Mouse (Mus musculus): ENCODE results near the gene Plppr3.
"Not testable (repeated sequence)": the region's sequence is repeated elsewhere in the genome, so short reads cannot be mapped to it uniquely, and the experiment has no call there.

Plppr3 gene

DNA sequence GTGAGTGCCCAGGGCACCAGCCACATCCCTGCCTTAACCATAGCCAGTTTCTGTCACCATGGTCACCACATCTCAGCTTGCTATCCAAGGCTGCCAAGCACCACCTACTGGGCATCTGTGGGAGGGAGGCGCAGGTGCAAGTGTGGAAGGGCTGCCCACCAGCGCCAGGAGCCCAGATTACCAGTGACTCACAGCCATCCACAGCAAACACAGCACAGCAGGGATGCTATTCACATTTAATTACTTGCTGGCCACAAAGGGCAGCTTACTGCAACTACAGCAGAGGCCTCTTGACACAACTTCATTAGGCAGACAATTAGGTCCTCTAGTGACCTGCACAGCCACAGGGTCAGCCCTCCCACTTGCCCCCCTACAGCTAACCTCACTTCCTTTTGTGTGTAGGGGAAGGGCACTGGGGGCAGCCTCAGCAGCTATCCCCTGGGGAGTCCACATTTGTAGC is 26.5 kb upstream of the Plppr3 start:
- DNase-seq (ENCODE audit: low read depth, low spot score): peak; percentile 33

GRCm38 (mm10) chr10:79897316-79898245 is 23.1 kb upstream of the Plppr3 start:
- DNase-seq (ENCODE audit: low read depth, low spot score): no peak

DNA sequence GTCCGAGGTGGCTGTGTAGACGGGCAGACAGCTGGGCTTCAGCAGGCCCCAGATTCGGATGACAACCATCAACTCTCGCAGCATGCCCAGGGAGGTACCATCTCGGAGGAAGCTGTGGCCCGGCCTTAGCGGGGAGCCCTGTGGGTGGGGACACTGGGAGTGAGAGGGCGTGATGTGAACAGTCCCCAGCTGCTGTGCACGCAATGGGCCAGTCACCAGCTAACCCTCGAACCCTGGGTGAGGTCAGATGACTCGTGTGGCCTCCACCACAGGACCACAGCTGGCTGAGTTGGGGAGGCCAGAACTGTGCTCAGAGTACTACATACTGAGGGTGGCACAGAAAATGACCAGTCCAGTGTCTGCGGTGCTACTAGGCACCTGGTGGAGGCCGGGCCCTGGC is 22.4 kb upstream of the Plppr3 start:
- DNase-seq (ENCODE audit: low read depth, low spot score): peak; percentile 14

GRCm38 (mm10) chr10:79896306-79896705 is 21.9 kb upstream of the Plppr3 start:
- DNase-seq (ENCODE audit: low read depth, low spot score): no peak

- peak; percentile 79 for DNase-seq (ENCODE audit: low read depth, low spot score)
Observed at GRCm38 (mm10) chr10:79892451-79893118, 18.2 kb upstream of the Plppr3 start.

DNA sequence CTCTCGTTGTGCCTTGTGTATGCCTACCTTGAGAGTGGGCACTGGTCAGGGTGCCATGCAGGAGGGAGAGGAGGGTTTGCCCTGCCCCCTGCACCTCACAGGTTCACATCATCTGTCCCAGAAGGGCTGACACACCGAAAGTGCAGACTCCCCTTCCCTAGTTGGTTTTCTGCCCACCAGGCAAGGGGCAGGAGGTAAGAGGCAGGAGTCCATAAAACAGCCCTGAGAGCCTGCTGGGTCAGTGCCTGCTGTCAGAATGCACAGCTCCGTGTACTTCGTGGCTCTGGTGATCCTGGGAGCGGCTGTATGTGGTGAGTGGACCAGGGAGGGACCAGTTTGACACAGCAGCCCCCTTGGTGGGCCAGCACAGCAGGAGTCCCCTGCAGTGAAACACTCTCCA is 16.2 kb upstream of the Plppr3 start, which contains the start of gene Cfd:
Gene Cfd (plus strand): TSS at position 184 of the 400 bp plus-strand sequence.
- DNase-seq (ENCODE audit: low read depth, low spot score): no peak

DNA sequence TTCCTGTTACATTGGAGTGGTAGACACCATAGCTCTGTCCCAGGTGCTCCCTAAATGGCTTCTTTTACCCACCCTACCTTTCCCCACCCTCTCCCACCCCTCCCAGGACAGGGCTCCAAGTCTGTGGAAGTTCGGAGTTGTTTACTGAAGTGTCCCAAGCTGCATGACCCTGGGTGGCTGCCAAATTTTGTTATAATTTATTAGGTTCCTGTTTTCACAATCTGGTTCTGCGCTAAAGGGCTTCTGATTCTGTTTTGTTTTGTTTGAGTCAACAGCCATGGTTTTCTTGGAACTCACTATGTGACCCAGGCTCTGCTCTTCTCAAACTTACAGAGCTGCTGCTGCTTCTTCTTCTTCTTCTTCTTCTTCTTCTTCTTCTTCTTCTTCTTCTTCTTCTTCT is 15.0 kb upstream of the Plppr3 start:
- no peak for DNase-seq (ENCODE audit: low read depth, low spot score)

DNA sequence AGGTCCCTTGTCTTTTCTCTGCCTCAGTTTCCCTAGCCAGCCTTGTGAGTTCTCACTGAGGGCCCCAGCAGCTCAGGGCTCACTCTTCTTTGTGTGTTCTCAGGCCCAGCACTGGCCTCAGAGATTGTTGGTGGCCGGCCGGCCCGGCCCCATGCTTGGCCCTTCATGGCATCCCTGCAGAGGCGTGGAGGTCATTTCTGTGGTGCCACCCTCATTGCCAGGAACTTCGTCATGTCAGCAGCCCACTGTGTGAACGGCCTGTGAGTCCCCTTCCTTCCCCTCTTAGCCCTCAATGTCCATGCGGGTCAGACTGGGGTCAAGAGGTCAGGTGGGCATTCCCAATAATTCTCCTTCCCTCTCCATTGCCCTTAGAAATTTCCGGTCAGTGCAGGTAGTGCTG is 12.2 kb upstream of the Plppr3 start:
- no peak for DNase-seq (ENCODE audit: low read depth, low spot score)

DNA sequence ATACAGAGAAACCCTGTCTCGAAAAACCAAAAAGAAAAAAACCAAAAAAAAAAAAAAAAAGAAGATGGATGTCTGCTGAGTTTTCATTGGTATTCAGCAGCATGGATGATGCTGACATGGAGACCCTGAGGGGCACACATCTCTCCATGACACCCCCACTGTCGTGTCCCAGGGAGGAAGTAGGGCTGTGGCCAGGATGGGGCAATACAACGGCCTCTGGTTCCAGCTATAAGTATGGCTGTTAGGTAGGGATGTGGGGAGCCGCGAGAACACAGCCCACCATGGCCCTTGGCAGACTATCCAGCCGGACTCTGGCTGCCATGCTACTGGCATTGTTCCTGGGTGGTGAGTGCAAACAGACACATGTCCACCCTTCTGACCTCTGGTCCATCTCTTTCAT is 11.6 kb upstream of the Plppr3 start, which contains the start of gene Elane:
Gene Elane (plus strand): TSS at position 194 of the 400 bp plus-strand sequence.
- DNase-seq (ENCODE audit: low read depth, low spot score): no peak

DNA sequence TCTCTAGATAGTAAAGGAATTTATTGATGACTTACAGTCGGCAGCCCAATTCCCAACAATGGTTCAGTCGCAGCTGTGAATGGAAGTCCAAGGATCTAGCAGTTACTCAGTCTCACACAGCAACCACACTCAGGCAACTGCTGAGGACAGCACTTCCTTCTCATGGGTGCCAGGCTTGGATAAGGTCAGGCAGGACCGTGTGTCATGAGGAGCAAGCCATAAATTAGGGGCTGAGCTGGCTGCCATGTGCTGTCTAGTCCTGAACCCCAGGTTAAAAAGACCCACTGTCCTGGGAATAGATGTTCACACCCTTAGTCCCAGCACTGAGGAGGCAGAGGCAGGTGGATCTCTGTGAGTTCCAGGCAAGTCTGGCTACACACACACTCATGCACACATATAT is 10.5 kb upstream of the Plppr3 start:
- DNase-seq (ENCODE audit: low read depth, low spot score): not testable (repeated sequence)

GRCm38 (mm10) chr10:79884446-79884845 is 10.0 kb upstream of the Plppr3 start:
- DNase-seq (ENCODE audit: low read depth, low spot score): peak; percentile 22

GRCm38 (mm10) chr10:79883297-79884084 is 9.1 kb upstream of the Plppr3 start:
- DNase-seq (ENCODE audit: low read depth, low spot score): peak; percentile 90

- no peak for DNase-seq (ENCODE audit: low read depth, low spot score)
Observed at GRCm38 (mm10) chr10:79881981-79882380, 7.5 kb upstream of the Plppr3 start.

- no peak for DNase-seq (ENCODE audit: low read depth, low spot score)
Observed at GRCm38 (mm10) chr10:79880721-79881120, 6.3 kb upstream of the Plppr3 start.

DNA sequence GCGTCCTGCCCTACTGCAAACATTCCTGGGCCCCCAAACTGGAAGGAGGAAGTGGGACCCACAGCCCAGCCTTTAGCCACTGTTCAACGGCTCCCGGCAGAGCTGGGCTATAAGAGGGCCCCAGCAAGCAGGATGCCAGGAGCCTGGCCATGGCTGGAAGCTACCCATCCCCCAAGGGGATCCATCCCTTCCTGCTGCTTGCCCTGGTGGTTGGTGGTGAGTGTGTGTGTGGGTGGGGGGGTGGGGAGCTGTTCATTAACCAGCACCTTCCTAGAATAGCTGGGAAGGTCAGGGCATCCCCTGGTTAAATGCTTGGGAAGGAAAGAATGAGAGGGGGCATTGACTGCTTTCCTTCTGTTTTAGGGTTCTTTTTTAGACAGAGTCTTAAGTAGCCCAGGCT is 5.1 kb upstream of the Plppr3 start:
- no peak for DNase-seq (ENCODE audit: low read depth, low spot score)

DNA sequence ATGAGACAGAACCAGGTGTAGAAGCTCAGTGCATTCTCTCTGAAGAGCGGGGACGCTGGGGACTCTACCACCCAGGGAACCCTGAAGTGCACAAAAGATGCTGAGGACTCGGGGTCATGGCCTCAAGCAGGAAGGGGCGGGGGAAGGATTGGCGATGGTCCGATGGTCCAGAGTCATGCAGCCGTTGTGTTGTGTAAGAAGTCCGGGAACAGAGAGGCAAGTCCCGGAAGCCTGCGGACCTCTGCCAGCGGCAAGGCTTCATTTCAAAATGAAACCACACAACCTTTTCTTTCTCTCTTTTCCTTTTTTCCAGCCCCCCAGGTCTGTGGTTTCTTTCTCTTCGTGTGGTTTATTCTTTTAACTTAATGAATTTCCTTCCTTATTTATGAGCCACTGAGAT is 3.3 kb upstream of the Plppr3 start:
- no peak for DNase-seq (ENCODE audit: low read depth, low spot score)

DNA sequence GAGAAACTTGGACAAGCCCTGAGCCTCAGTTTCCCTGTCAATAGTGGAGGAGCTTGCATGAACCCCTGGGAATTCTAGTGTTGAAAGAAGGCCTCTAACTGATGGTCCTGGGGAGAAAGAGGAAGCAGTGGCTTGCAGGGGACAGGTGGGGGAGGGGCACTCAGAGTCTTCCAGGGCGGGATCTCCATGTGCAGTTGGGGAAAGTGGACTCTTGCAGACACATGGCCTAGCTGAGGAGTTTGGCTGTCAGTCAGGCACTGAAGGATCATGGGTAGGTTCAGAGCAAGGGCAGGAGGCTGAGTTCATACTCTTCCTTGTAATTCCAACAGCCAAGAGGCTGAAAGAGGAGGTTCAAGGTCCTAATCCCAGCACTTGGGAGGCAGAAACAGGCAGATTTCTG is 2.7 kb upstream of the Plppr3 start:
- DNase-seq (ENCODE audit: low read depth, low spot score): no peak

DNA sequence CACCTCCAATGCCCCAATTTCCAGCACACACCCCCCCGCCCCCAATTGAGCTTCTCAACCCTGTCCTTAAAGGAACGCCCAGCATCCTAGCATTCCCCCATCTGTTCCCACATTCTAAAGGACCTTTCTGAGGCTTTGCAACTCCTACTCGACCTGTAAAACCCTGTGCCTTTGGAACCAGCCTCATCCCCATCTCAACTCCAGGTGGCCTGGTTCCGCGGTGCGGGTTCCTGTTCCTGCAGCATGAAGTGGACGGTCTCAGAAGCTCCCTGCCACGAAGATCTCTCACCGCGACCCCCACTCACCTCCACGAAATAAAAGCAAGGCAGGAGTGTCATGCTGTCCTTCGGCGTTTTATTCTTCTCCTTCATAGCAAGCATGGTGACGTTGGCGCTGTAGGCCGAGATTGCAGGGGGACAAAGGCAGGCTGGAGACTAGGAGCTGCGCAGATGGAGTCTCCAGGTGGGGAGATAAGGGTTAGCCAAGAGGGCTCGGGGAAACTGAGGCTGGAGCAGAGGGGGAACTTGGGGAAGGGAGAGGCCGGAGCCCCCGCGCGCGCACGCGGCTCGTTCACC is 632 bp downstream of the Plppr3 start:
- no peak for DNase-seq (ENCODE audit: low read depth, low spot score)

DNA sequence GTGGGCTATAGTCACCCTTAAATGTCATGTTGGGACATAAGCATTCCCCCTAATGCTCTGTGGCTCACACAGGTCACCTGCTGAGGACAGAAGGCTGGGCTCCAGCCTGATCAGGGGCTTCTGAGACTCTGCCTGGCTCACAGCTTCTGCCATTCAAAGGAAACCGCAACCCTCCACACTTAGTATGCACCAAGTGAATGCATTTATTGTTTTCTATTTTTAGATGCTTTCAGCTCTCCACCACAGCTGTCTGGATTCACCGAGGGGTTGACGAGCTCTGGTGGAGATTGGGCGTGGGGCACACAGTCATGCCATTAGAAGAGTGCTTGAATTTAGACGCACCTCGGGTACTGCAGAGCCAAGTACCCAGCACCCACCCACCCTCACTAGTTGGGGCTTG is 1.1 kb downstream of the Plppr3 start:
- no peak for DNase-seq (ENCODE audit: low read depth, low spot score)

DNA sequence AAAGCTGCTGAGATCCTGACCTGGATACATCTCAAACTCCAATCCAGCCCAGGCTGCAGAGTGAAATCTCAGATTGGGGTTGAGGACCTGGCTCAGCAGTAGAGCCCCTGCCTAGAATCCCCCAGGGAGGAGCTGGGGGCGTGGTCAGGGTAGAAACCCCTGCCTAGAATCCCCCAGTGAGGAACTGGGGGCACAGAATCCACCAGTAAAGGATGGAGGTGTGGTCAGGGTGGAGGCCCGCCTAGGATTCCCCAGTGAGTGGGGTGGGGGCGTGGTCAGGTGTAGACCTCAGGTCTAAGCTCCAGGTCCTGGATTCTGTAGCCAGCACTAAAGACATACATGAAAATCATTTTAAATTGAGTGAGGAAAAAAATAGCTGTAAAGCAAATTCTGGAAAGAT is 1.6 kb downstream of the Plppr3 start:
- DNase-seq (ENCODE audit: low read depth, low spot score): no peak

DNA sequence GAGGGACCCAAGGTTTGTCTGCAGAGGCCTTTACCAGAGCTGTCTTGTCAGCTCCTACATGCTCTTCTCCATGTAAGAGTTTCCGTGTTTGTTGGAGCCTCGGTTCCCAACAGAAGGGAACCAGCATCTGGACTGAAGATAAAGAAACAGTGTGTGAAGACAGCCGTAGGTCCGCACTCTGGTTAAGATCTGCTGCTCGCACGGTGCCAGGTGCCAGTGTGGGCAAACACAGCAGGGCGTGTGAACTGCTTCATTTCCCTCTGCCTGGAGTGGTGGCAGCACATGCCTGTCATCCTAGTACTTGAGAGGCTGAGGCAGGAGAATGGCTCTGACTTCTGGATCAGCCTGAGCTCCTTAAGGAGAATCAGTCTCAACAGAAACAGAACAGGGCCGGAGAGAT is 2.6 kb downstream of the Plppr3 start:
- DNase-seq (ENCODE audit: low read depth, low spot score): no peak

GRCm38 (mm10) chr10:79866601-79867000 is 7.8 kb downstream of the Plppr3 start:
- DNase-seq (ENCODE audit: low read depth, low spot score): no peak

Measured in 3T3-L1 (cell line).